49 mouse cellular contexts compared by ENCODE assay signal in genomic region chr9:51290980-51291379, GRCm38 (mm10). TPM values are rescaled to one million over a fixed set of nuclear protein-coding genes. Genes with fewer than 3 reads are reported as not detected.
"Had no signal": no experiment of that assay in that cellular context is flagged by ENCODE, and none has a peak within 500 bp of the region (broad histone marks: within the 10 kb centered on the region; RNA-seq: fewer than 3 reads in every experiment).

No protein-coding gene starts in this region.

- H3K27me3 ChIP-seq: heart, embryonic 12.5 days; heart, embryonic 13.5 days; heart, embryonic 15.5 days; hindbrain, embryonic 15.5 days; intestine, embryonic 15.5 days; kidney, embryonic 15.5 days had no signal

- H3K4me3 ChIP-seq: heart, embryonic 10.5 days; heart, embryonic 12.5 days; heart, embryonic 13.5 days; heart, embryonic 15.5 days; hindbrain, embryonic 10.5 days; hindbrain, embryonic 12.5 days; hindbrain, embryonic 13.5 days; hindbrain, embryonic 15.5 days; intestine, embryonic 15.5 days; kidney, embryonic 15.5 days; layer of hippocampus, adult 2 months; left cerebral cortex, adult 2 months had no signal

- H3K9ac ChIP-seq: heart, embryonic 12.5 days; heart, embryonic 13.5 days; heart, embryonic 15.5 days; hindbrain, embryonic 12.5 days; hindbrain, embryonic 13.5 days; hindbrain, embryonic 14.5 days; hindbrain, embryonic 15.5 days; intestine, embryonic 15.5 days; kidney, embryonic 15.5 days had no signal

- H3K27ac ChIP-seq: heart, embryonic 10.5 days; heart, embryonic 13.5 days; heart, embryonic 15.5 days; hindbrain, embryonic 10.5 days; hindbrain, embryonic 12.5 days; hindbrain, embryonic 13.5 days; hindbrain, embryonic 14.5 days; hindbrain, embryonic 15.5 days; hindbrain, postnatal 0 days; intestine, embryonic 15.5 days; kidney, embryonic 15.5 days; kidney, postnatal 0 days; layer of hippocampus, adult 2 months; left cerebral cortex, adult 2 months had no signal

- H3K4me2 ChIP-seq: heart, embryonic 11.5 days; heart, embryonic 12.5 days; heart, embryonic 13.5 days; heart, embryonic 15.5 days; hindbrain, embryonic 12.5 days; hindbrain, embryonic 13.5 days; hindbrain, embryonic 14.5 days; hindbrain, embryonic 15.5 days; intestine, embryonic 15.5 days; kidney, embryonic 15.5 days had no signal

- H3K36me3 ChIP-seq: heart, embryonic 10.5 days; heart, embryonic 12.5 days; heart, embryonic 13.5 days; heart, embryonic 15.5 days; hindbrain, embryonic 10.5 days; hindbrain, embryonic 12.5 days; hindbrain, embryonic 13.5 days; hindbrain, embryonic 15.5 days; intestine, embryonic 15.5 days; kidney, embryonic 15.5 days had no signal

- DNase-seq: heart, postnatal 10 days; heart, postnatal 14 days; heart, postnatal 36 days; heart, postnatal 4 days; kidney, adult 11 months; kidney, adult 18-20 months; kidney, adult 2 months; kidney, adult 8-10 months; kidney, adult 9 months; kidney, postnatal 10 days; kidney, postnatal 14 days; kidney, postnatal 25 days; kidney, postnatal 36 days; kidney, postnatal 4 days; layer of hippocampus, adult 9-11 months; layer of hippocampus, postnatal 36 days had no signal

- ATAC-seq: hindbrain, embryonic 16.5 days; hindbrain, postnatal 0 days; inflammation-experienced regulatory T-cells, adult 6 months had no signal

- H3K4me1 ChIP-seq: heart, embryonic 10.5 days; heart, embryonic 12.5 days; heart, embryonic 13.5 days; heart, embryonic 15.5 days; hindbrain, embryonic 10.5 days; hindbrain, embryonic 12.5 days; hindbrain, embryonic 13.5 days; intestine, embryonic 15.5 days; kidney, embryonic 15.5 days had no signal

- H3K9me3 ChIP-seq: heart, embryonic 10.5 days; heart, embryonic 12.5 days; heart, embryonic 13.5 days; heart, embryonic 15.5 days; hindbrain, embryonic 10.5 days; hindbrain, embryonic 12.5 days; hindbrain, embryonic 13.5 days; hindbrain, embryonic 15.5 days; intestine, embryonic 15.5 days; kidney, embryonic 15.5 days had no signal

RNA-seq across cellular contexts. Expression of gene 1810046K07Rik, which starts 37.7 kb away (rescaled TPM):
- total RNA-seq: heart, postnatal 10 days; heart, postnatal 14 days; heart, postnatal 25 days; heart, postnatal 36 days; heart, postnatal 4 days; hematopoietic stem cell, adult 5-6 weeks; hindbrain, postnatal 0 days; layer of hippocampus, adult 18-20 months; layer of hippocampus, adult 2 months; layer of hippocampus, adult 8-10 months; layer of hippocampus, postnatal 10 days; layer of hippocampus, postnatal 14 days; layer of hippocampus, postnatal 25 days; layer of hippocampus, postnatal 36 days; left cerebral cortex, adult 18-20 months; left cerebral cortex, adult 2 months; left cerebral cortex, adult 8-10 months had no signal
- polyA plus RNA-seq: heart, embryonic 10.5 days; heart, embryonic 11.5 days; heart, embryonic 12.5 days; heart, embryonic 13.5 days; heart, embryonic 14.5 days; heart, embryonic 15.5 days; heart, postnatal 0 days; hindbrain, embryonic 10.5 days; hindbrain, embryonic 11.5 days; hindbrain, embryonic 12.5 days; hindbrain, embryonic 13.5 days; hindbrain, embryonic 14.5 days; hindbrain, embryonic 15.5 days; hindbrain, embryonic 16.5 days; hindbrain, postnatal 0 days; intestine, embryonic 14.5 days; intestine, embryonic 15.5 days; kidney, embryonic 14.5 days; kidney, embryonic 15.5 days; kidney, embryonic 16.5 days; kidney, postnatal 0 days had no signal
